ENCODE assay signal across 8 mouse cellular contexts in the genomic region with DNA sequence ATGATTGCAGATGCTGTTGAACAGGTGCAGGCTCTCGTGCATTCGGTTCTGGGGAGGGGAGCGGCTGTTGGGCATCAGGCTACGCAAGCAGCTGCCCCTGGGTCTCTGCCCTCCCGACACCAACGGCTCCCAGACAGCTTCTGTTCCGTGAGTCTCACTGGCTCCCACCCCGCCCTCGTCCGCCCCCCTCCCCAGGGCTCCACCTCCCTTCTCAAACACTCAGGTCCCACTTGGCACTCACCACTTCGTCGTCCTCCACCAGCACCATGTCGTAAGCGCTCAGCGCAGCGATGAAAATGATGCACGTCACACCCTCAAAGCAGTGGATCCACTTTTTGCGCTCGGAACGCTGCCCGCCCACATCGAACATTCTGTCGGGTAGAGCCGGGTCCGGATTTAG. TPM values are rescaled to one million over a fixed set of nuclear protein-coding genes. Genes with fewer than 3 reads are reported as not detected.
DNase-seq lines count a peak whose midpoint lies in the region; ATAC-seq and TF ChIP-seq lines count a peak whose summit lies in the region.

No protein-coding gene starts in this region.

- peak overlapping the region; percentile 69 for H3K9ac ChIP-seq in heart, embryonic 13.5 days
- H3K9ac ChIP-seq in MEL (ENCODE audit: control insufficient read depth, low read depth, low read length, poor library complexity, severe bottlenecking), result peak overlapping the region; percentile 9; the same call in 1 of the 2 replicates
- peak overlapping the region; percentile 34; the same call in 1 of the 2 replicates for H3K9ac ChIP-seq in hindbrain, embryonic 11.5 days (ENCODE audit: low read depth, low read length)

- TF ChIP-seq RAD21 in MEL (IDR thresholded peaks at IDR 0.05; ENCODE audit: low read depth, low read length), result no peak

- H3K79me2 ChIP-seq in MEL (ENCODE audit: control insufficient read depth, insufficient read depth, low read length, poor library complexity), result no peaks in the 10 kb centered on the region

- no peak for TF ChIP-seq POLR2A in MEL (IDR thresholded peaks at IDR 0.05; ENCODE audit: control insufficient read depth in 1 of 2, insufficient read depth in 1 of 2, low read depth in 1 of 2, low read length in 2 of 2, poor library complexity in 1 of 2)

- H3K36me3 ChIP-seq in heart, embryonic 13.5 days, result no peaks in the 10 kb centered on the region
- H3K36me3 ChIP-seq in MEL (ENCODE audit: control insufficient read depth in 1 of 2, insufficient read depth in 2 of 2, low read length in 2 of 2), result 0 out of 4 replicates have a peak, but pooled peaks cover 0 to 2% of the 10 kb centered on the region in 2 experiments
- H3K36me3 ChIP-seq in hindbrain, embryonic 11.5 days (ENCODE audit: control insufficient read depth, insufficient read depth, low read length), result no peaks in the 10 kb centered on the region

- peaks cover 69% of the 10 kb centered on the region for H3K27me3 ChIP-seq in heart, embryonic 13.5 days (replicated peaks)
- H3K27me3 ChIP-seq in MEL (ENCODE audit: control insufficient read depth in 1 of 2, insufficient read depth in 2 of 2, low read length in 2 of 2), result peaks cover 9% of the 10 kb centered on the region in 2 experiments
- H3K27me3 ChIP-seq in hindbrain, embryonic 11.5 days (ENCODE audit: control insufficient read depth, insufficient read depth, low read length), result peaks cover 36% of the 10 kb centered on the region

- no peak for TF ChIP-seq EP300 in MEL (IDR thresholded peaks at IDR 0.05; ENCODE audit: low read depth in 1 of 2, low read length in 2 of 2)

- H3K4me1 ChIP-seq in heart, embryonic 13.5 days, result peaks cover 17% of the 10 kb centered on the region
- 0 out of 4 replicates have a peak, but pooled peaks cover 0 to 5% of the 10 kb centered on the region in 2 experiments for H3K4me1 ChIP-seq in MEL (ENCODE audit: control insufficient read depth in 1 of 2, insufficient read depth in 2 of 2, low read length in 2 of 2)
- H3K4me1 ChIP-seq in hindbrain, embryonic 11.5 days (replicated peaks; ENCODE audit: control insufficient read depth, insufficient read depth, low read length), result peaks cover 10% of the 10 kb centered on the region

- ATAC-seq in heart, embryonic 13.5 days (ENCODE audit: extremely low read depth, insufficient number of reproducible peaks, low FRiP score, low TSS enrichment), result no peak
- peak; percentile 36 for ATAC-seq in hindbrain, embryonic 11.5 days (ENCODE audit: low FRiP score)
- peak; percentile 9 for ATAC-seq in megakaryocyte progenitor cell, adult 5-6 weeks (replicated peaks; ENCODE audit: poor library complexity)

- 3% methylated on average over 25 of the region's 25 CpGs for WGBS in heart, embryonic 13.5 days
- 2% methylated on average over 25 of the region's 25 CpGs for WGBS in hindbrain, embryonic 11.5 days

- peak overlapping the region; percentile 46 for H3K4me3 ChIP-seq in heart, embryonic 13.5 days
- peak overlapping the region; percentile 19 to 45; a peak in 2 of 4 replicates for H3K4me3 ChIP-seq in MEL (ENCODE audit: control insufficient read depth in 1 of 2, insufficient read depth in 1 of 2, low read depth in 2 of 2, low read length in 2 of 2)
- H3K4me3 ChIP-seq in hindbrain, embryonic 11.5 days (ENCODE audit: low read depth, low read length), result peak overlapping the region; percentile 31

- H3K9me3 ChIP-seq in heart, embryonic 13.5 days, result no peaks in the 10 kb centered on the region
- H3K9me3 ChIP-seq in MEL (replicated peaks; ENCODE audit: insufficient read depth, low read length), result no peaks in the 10 kb centered on the region
- H3K9me3 ChIP-seq in hindbrain, embryonic 11.5 days (ENCODE audit: control insufficient read depth, low read length), result no peaks in the 10 kb centered on the region

- no peak for TF ChIP-seq CTCF in MEL (IDR thresholded peaks at IDR 0.05 in 2 of 3, conservative IDR thresholded peaks at IDR 0.05 in 1 of 3; ENCODE audit: control insufficient read depth in 1 of 3, insufficient read depth in 1 of 3, low read depth in 2 of 3, low read length in 3 of 3, poor library complexity in 1 of 3, severe bottlenecking in 1 of 3)

- H3K4me2 ChIP-seq in heart, embryonic 13.5 days, result peak overlapping the region; percentile 74
- peak overlapping the region; percentile 58 for H3K4me2 ChIP-seq in hindbrain, embryonic 11.5 days (replicated peaks; ENCODE audit: low read depth, low read length)

- no peak overlapping the region for H3K27ac ChIP-seq in heart, embryonic 13.5 days (replicated peaks)
- no peak overlapping the region for H3K27ac ChIP-seq in MEL (ENCODE audit: control insufficient read depth, low read depth, low read length)
- H3K27ac ChIP-seq in hindbrain, embryonic 11.5 days (ENCODE audit: low read depth, low read length), result no peak overlapping the region

- no peak for DNase-seq in heart, adult 18-20 months
- DNase-seq in MEL (ENCODE audit: low read depth, low spot score), result no peak
- no peak for DNase-seq in hindbrain, embryonic 11.5 days (ENCODE audit: low spot score)
- DNase-seq in layer of hippocampus, postnatal 36 days, result no peak
- DNase-seq in embryo, embryonic 10 days (ENCODE audit: low spot score), result no peak
- no peak for DNase-seq in spleen, postnatal 10 days (ENCODE audit: low spot score in 2 of 2)

TF ChIP-seq in MEL, 35 proteins besides CTCF, POLR2A, EP300 and RAD21:
- TF ChIP-seq ZNF384 (IDR thresholded peaks at IDR 0.05; ENCODE audit: low read depth, low read length) (no peak), CHD2 (IDR thresholded peaks at IDR 0.05; ENCODE audit: low read length) (no peak)

RNA-seq across cellular contexts. Expression of a gene that starts 3.2 kb away (rescaled TPM):
- 0.90 and 1.3 TPM in 2 replicates for polyA plus RNA-seq in heart, embryonic 13.5 days (2015; fragmentation: Nextera tagmentation; extraction: Ambion mirVana)
- total RNA-seq in heart, adult 18-20 months (2021), result not detected
- 0.27 TPM in 1 of 2 replicates, not detected in the other for total RNA-seq in MEL (2012; rRNA removed)
- 100 to 1,000 TPM in 1 of 2 experiments, not detected in 1; 326 TPM for polyA plus RNA-seq in MEL (2012; ENCODE audit: insufficient read depth in 1 of 2, insufficient read length in 2 of 2, low read depth in 1 of 2, low replicate concordance in 2 of 2, missing spikeins in 1 of 2)
- polyA plus RNA-seq in hindbrain, embryonic 11.5 days (2014; fragmentation: Nextera tagmentation; extraction: Ambion mirVana), result 0.84 and 1.2 TPM in 2 replicates
- total RNA-seq in megakaryocyte progenitor cell, adult 5-6 weeks (2015), result 0.12 TPM in 1 of 2 replicates, not detected in the other
- not detected in 2 replicates for total RNA-seq in megakaryocyte progenitor cell, adult 5-6 weeks (2017)
- total RNA-seq in layer of hippocampus, postnatal 36 days (2021), result not detected

RNA-seq across cellular contexts. Expression of a gene that starts 7.0 kb away (rescaled TPM):
- 2.8 and 2.9 TPM in 2 replicates for polyA plus RNA-seq in heart, embryonic 13.5 days (2015; fragmentation: Nextera tagmentation; extraction: Ambion mirVana)
- total RNA-seq in heart, adult 18-20 months (2021), result 10 to 100 TPM; 48.3 to 61.0 TPM
- not detected in 2 replicates for total RNA-seq in MEL (2012; rRNA removed)
- polyA plus RNA-seq in MEL (2012; ENCODE audit: insufficient read depth in 1 of 2, insufficient read length in 2 of 2, low read depth in 1 of 2, low replicate concordance in 2 of 2, missing spikeins in 1 of 2), result not detected
- polyA plus RNA-seq in hindbrain, embryonic 11.5 days (2014; fragmentation: Nextera tagmentation; extraction: Ambion mirVana), result 8.0 and 9.8 TPM in 2 replicates
- total RNA-seq in megakaryocyte progenitor cell, adult 5-6 weeks (2015), result not detected in 2 replicates
- total RNA-seq in megakaryocyte progenitor cell, adult 5-6 weeks (2017), result not detected in 2 replicates
- total RNA-seq in layer of hippocampus, postnatal 36 days (2021), result 10 to 100 TPM; 53.9 to 60.6 TPM

RNA-seq across cellular contexts. Expression of a gene that starts 34.0 kb away (rescaled TPM):
- 4.5 and 6.3 TPM in 2 replicates for polyA plus RNA-seq in heart, embryonic 13.5 days (2015; fragmentation: Nextera tagmentation; extraction: Ambion mirVana)
- total RNA-seq in heart, adult 18-20 months (2021), result 10 to 100 TPM; 14.7 to 16.5 TPM
- not detected in 2 replicates for total RNA-seq in MEL (2012; rRNA removed)
- polyA plus RNA-seq in MEL (2012; ENCODE audit: insufficient read depth in 1 of 2, insufficient read length in 2 of 2, low read depth in 1 of 2, low replicate concordance in 2 of 2, missing spikeins in 1 of 2), result not detected
- polyA plus RNA-seq in hindbrain, embryonic 11.5 days (2014; fragmentation: Nextera tagmentation; extraction: Ambion mirVana), result 10.7 and 12.0 TPM in 2 replicates
- not detected in 2 replicates for total RNA-seq in megakaryocyte progenitor cell, adult 5-6 weeks (2015)
- 1.00 TPM in 1 of 2 replicates, not detected in the other for total RNA-seq in megakaryocyte progenitor cell, adult 5-6 weeks (2017)
- 1 to 10 TPM; 4.3 to 4.6 TPM for total RNA-seq in layer of hippocampus, postnatal 36 days (2021)

RNA-seq across cellular contexts. Expression of a gene that starts 41.1 kb away (rescaled TPM):
- 387 and 392 TPM in 2 replicates for polyA plus RNA-seq in heart, embryonic 13.5 days (2015; fragmentation: Nextera tagmentation; extraction: Ambion mirVana)
- 100 to 1,000 TPM; 241 to 253 TPM for total RNA-seq in heart, adult 18-20 months (2021)
- total RNA-seq in MEL (2012; rRNA removed), result 129 and 131 TPM in 2 replicates
- polyA plus RNA-seq in MEL (2012; ENCODE audit: insufficient read depth in 1 of 2, insufficient read length in 2 of 2, low read depth in 1 of 2, low replicate concordance in 2 of 2, missing spikeins in 1 of 2), result 100 to 1,000 TPM; 137 to 335 TPM
- polyA plus RNA-seq in hindbrain, embryonic 11.5 days (2014; fragmentation: Nextera tagmentation; extraction: Ambion mirVana), result 529 and 534 TPM in 2 replicates
- 333 and 362 TPM in 2 replicates for total RNA-seq in megakaryocyte progenitor cell, adult 5-6 weeks (2015)
- total RNA-seq in megakaryocyte progenitor cell, adult 5-6 weeks (2017), result 423 and 432 TPM in 2 replicates
- 100 to 1,000 TPM; 195 to 208 TPM for total RNA-seq in layer of hippocampus, postnatal 36 days (2021)

Comparison
In these comparisons a context has a peak if more than half of its experiments do, and no peak if none do; other contexts are left out.
1. H3K9ac ChIP-seq: peak in every context shown above with its lines; median percentile 69 in heart, embryonic 13.5 days; 34 in hindbrain, embryonic 11.5 days; 9 in MEL.
2. RNA of a gene that starts 7.0 kb away (total RNA-seq): 48.3 to 61.0 TPM in heart, adult 18-20 months and 53.9 to 60.6 TPM in layer of hippocampus, postnatal 36 days; not detected in MEL and not detected in megakaryocyte progenitor cell, adult 5-6 weeks; every median in the first group is over 10 times any median in the second.
3. Peak in every context shown above with its lines, with median percentiles within 50 percentile points of each other: H3K4me3 ChIP-seq.